Mouse (Mus musculus): ENCODE results near the gene Sez6l. TPM values are rescaled to one million over a fixed set of nuclear protein-coding genes. Genes with fewer than 3 reads are reported as not detected.

Gene Sez6l
- polyA plus RNA-seq, 1 experiment from 2014 or later: 0.31 TPM

GRCm38 (mm10) chr5:112491489-112491888, 85.5 kb downstream of the Sez6l start:
- no peaks in the 10 kb centered on the region for H3K36me3 ChIP-seq (ENCODE audit: control insufficient read depth, insufficient read depth, low read length)
- ATAC-seq (ENCODE audit: insufficient number of reproducible peaks, insufficient read depth, low FRiP score, low read depth): no peak
- no peak overlapping the region for H3K9ac ChIP-seq (ENCODE audit: low read length)
- no peak overlapping the region for H3K4me2 ChIP-seq (ENCODE audit: low read length)
- peaks cover 0 to 3% of the 10 kb centered on the region in 2 experiments; a peak in 1 of 4 replicates for H3K4me1 ChIP-seq (ENCODE audit: control insufficient read depth in 2 of 2, insufficient read depth in 2 of 2, low read length in 2 of 2)
- no peak overlapping the region for H3K4me3 ChIP-seq (ENCODE audit: control insufficient read depth in 1 of 2, insufficient read depth in 1 of 2, low read depth in 1 of 2, low read length in 2 of 2)
- 48% methylated on average over 11 of the region's 11 CpGs for WGBS
- no peaks in the 10 kb centered on the region for H3K9me3 ChIP-seq (ENCODE audit: control insufficient read depth, low read length)
- H3K27ac ChIP-seq (replicated peaks in 1 of 2; ENCODE audit: control insufficient read depth in 1 of 2, insufficient read depth in 1 of 2, low read depth in 2 of 2, low read length in 2 of 2): no peak overlapping the region
- peaks cover 4% of the 10 kb centered on the region; the same call in 1 of the 2 replicates for H3K27me3 ChIP-seq (ENCODE audit: control insufficient read depth, insufficient read depth, low read length)

DNA sequence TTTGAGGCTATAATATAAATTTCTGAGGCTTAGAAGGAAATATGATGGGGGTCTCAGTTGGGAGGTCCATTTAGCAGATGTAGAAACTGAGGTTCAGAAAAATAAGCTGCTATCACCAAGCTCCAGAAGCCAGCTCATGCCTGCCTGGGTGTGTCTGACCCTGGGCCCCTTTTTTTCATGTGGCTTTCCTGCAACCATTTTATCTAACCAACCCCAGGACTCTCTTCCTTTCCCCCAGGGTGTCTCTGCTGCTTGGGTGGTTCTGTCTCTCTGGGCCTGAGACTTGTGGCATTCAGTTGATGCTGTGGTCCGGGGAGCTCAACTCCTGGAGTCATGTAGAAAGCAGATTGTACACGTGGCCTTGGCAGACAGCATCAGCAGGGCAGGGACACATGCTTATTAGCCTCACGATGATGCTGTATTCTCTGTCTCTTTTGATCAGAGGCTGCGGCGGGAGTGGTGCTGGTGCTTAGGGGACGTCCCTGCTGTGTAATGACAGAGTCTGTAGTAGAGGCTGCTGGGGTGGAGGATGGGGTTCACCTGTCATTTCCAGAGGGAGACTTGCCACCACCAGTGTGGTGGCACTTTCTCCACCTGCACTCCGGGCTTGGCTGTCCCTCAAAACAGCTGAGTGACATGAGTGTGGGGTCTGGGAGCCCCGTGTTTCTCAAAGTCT, 88.7 kb downstream of the Sez6l start:
- 70% methylated on average over 8 of the region's 8 CpGs for WGBS
- Histone ChIP-seq H3K4me2 (ENCODE audit: low read length) (no peak overlapping the region), H3K27ac (replicated peaks in 1 of 2; ENCODE audit: control insufficient read depth in 1 of 2, insufficient read depth in 1 of 2, low read depth in 2 of 2, low read length in 2 of 2) (no peak overlapping the region), H3K4me1 (ENCODE audit: control insufficient read depth in 2 of 2, insufficient read depth in 2 of 2, low read length in 2 of 2) (no peaks in the 10 kb centered on the region), H3K9ac (ENCODE audit: low read length) (no peak overlapping the region), H3K36me3 (ENCODE audit: control insufficient read depth, insufficient read depth, low read length) (no peaks in the 10 kb centered on the region), H3K9me3 (ENCODE audit: control insufficient read depth, low read length) (no peaks in the 10 kb centered on the region), H3K27me3 (ENCODE audit: control insufficient read depth, insufficient read depth, low read length) (peaks cover 22% of the 10 kb centered on the region), H3K4me3 (ENCODE audit: control insufficient read depth in 1 of 2, insufficient read depth in 1 of 2, low read depth in 1 of 2, low read length in 2 of 2) (no peak overlapping the region)
- ATAC-seq (ENCODE audit: insufficient number of reproducible peaks, insufficient read depth, low FRiP score, low read depth): no peak

DNA sequence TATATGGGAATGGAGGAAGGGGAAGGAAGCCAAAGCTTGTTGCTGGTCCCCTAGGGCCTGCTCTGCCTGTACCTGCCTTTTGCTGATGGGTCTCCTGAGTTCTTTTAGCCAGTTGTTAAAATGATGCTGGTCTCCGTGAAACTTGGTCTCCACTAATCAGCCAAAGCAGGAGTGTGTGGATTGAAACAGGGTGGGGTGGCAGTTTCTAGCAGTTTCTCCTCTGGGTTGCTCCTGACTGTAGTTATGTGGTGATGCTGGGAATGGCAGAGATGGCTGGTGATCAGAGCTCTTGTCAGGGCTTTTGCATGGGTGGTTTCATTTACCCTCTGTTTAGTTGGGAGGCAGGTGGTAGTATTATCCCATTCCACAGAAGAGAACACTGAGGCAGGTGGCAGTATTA, 89.5 kb downstream of the Sez6l start:
- 96% methylated on average over 1 of the region's 1 CpGs for WGBS
- Histone ChIP-seq H3K27me3 (ENCODE audit: control insufficient read depth, insufficient read depth, low read length) (peaks cover 29% of the 10 kb centered on the region), H3K9me3 (ENCODE audit: control insufficient read depth, low read length) (no peaks in the 10 kb centered on the region), H3K4me2 (ENCODE audit: low read length) (no peak overlapping the region), H3K4me3 (ENCODE audit: control insufficient read depth in 1 of 2, insufficient read depth in 1 of 2, low read depth in 1 of 2, low read length in 2 of 2) (no peak overlapping the region), H3K4me1 (ENCODE audit: control insufficient read depth in 2 of 2, insufficient read depth in 2 of 2, low read length in 2 of 2) (no peaks in the 10 kb centered on the region), H3K9ac (ENCODE audit: low read length) (no peak overlapping the region), H3K36me3 (ENCODE audit: control insufficient read depth, insufficient read depth, low read length) (no peaks in the 10 kb centered on the region), H3K27ac (replicated peaks in 1 of 2; ENCODE audit: control insufficient read depth in 1 of 2, insufficient read depth in 1 of 2, low read depth in 2 of 2, low read length in 2 of 2) (no peak overlapping the region)
- ATAC-seq (ENCODE audit: insufficient number of reproducible peaks, insufficient read depth, low FRiP score, low read depth): no peak

GRCm38 (mm10) chr5:112486415-112486814, 90.6 kb downstream of the Sez6l start:
- H3K36me3 ChIP-seq (ENCODE audit: control insufficient read depth, insufficient read depth, low read length): no peaks in the 10 kb centered on the region
- WGBS: 66% methylated on average over 5 of the region's 5 CpGs
- H3K4me3 ChIP-seq (ENCODE audit: control insufficient read depth in 1 of 2, insufficient read depth in 1 of 2, low read depth in 1 of 2, low read length in 2 of 2): no peak overlapping the region
- no peak overlapping the region for H3K9ac ChIP-seq (ENCODE audit: low read length)
- peaks cover 39% of the 10 kb centered on the region for H3K27me3 ChIP-seq (ENCODE audit: control insufficient read depth, insufficient read depth, low read length)
- no peaks in the 10 kb centered on the region for H3K9me3 ChIP-seq (ENCODE audit: control insufficient read depth, low read length)
- H3K4me2 ChIP-seq (ENCODE audit: low read length): no peak overlapping the region
- peaks cover 0 to 2% of the 10 kb centered on the region in 2 experiments; a peak in 1 of 4 replicates for H3K4me1 ChIP-seq (ENCODE audit: control insufficient read depth in 2 of 2, insufficient read depth in 2 of 2, low read length in 2 of 2)
- ATAC-seq (ENCODE audit: insufficient number of reproducible peaks, insufficient read depth, low FRiP score, low read depth): no peak
- no peak overlapping the region for H3K27ac ChIP-seq (replicated peaks in 1 of 2; ENCODE audit: control insufficient read depth in 1 of 2, insufficient read depth in 1 of 2, low read depth in 2 of 2, low read length in 2 of 2)

- 35% methylated on average over 13 of the region's 13 CpGs for WGBS
- ATAC-seq (ENCODE audit: insufficient number of reproducible peaks, insufficient read depth, low FRiP score, low read depth): no peak
- H3K4me2 ChIP-seq (ENCODE audit: low read length): no peak overlapping the region
- H3K9me3 ChIP-seq (ENCODE audit: control insufficient read depth, low read length): no peaks in the 10 kb centered on the region
- no peak overlapping the region for H3K4me3 ChIP-seq (ENCODE audit: control insufficient read depth in 1 of 2, insufficient read depth in 1 of 2, low read depth in 1 of 2, low read length in 2 of 2)
- no peak overlapping the region for H3K9ac ChIP-seq (ENCODE audit: low read length)
- H3K27me3 ChIP-seq (ENCODE audit: control insufficient read depth, insufficient read depth, low read length): peaks cover 45% of the 10 kb centered on the region
- H3K27ac ChIP-seq (replicated peaks in 1 of 2; ENCODE audit: control insufficient read depth in 1 of 2, insufficient read depth in 1 of 2, low read depth in 2 of 2, low read length in 2 of 2): no peak overlapping the region
- no peaks in the 10 kb centered on the region for H3K36me3 ChIP-seq (ENCODE audit: control insufficient read depth, insufficient read depth, low read length)
- H3K4me1 ChIP-seq (ENCODE audit: control insufficient read depth in 2 of 2, insufficient read depth in 2 of 2, low read length in 2 of 2): peaks cover 0 to 2% of the 10 kb centered on the region in 2 experiments; a peak in 1 of 4 replicates
These were observed 91.9 kb downstream of the Sez6l start for GRCm38 (mm10) chr5:112484924-112485715.

- ATAC-seq (ENCODE audit: insufficient number of reproducible peaks, insufficient read depth, low FRiP score, low read depth): no peak
- H3K4me3 ChIP-seq (ENCODE audit: control insufficient read depth in 1 of 2, insufficient read depth in 1 of 2, low read depth in 1 of 2, low read length in 2 of 2): no peak overlapping the region
- peaks cover 2 to 4% of the 10 kb centered on the region in 2 experiments; a peak in 1 of 4 replicates for H3K4me1 ChIP-seq (ENCODE audit: control insufficient read depth in 2 of 2, insufficient read depth in 2 of 2, low read length in 2 of 2)
- H3K9ac ChIP-seq (ENCODE audit: low read length): no peak overlapping the region
- 78% methylated on average over 8 of the region's 8 CpGs for WGBS
- H3K4me2 ChIP-seq (ENCODE audit: low read length): no peak overlapping the region
- H3K27ac ChIP-seq (replicated peaks in 1 of 2; ENCODE audit: control insufficient read depth in 1 of 2, insufficient read depth in 1 of 2, low read depth in 2 of 2, low read length in 2 of 2): no peak overlapping the region
- no peaks in the 10 kb centered on the region for H3K36me3 ChIP-seq (ENCODE audit: control insufficient read depth, insufficient read depth, low read length)
- H3K9me3 ChIP-seq (ENCODE audit: control insufficient read depth, low read length): no peaks in the 10 kb centered on the region
- peaks cover 50% of the 10 kb centered on the region for H3K27me3 ChIP-seq (ENCODE audit: control insufficient read depth, insufficient read depth, low read length)
These were observed 94.0 kb downstream of the Sez6l start for GRCm38 (mm10) chr5:112483030-112483429.

GRCm38 (mm10) chr5:112482551-112482950, 94.4 kb downstream of the Sez6l start:
- H3K27me3 ChIP-seq (ENCODE audit: control insufficient read depth, insufficient read depth, low read length): peaks cover 54% of the 10 kb centered on the region
- H3K4me1 ChIP-seq (ENCODE audit: control insufficient read depth in 2 of 2, insufficient read depth in 2 of 2, low read length in 2 of 2): peaks cover 2 to 4% of the 10 kb centered on the region in 2 experiments; a peak in 1 of 4 replicates
- H3K9ac ChIP-seq (ENCODE audit: low read length): no peak overlapping the region
- no peak overlapping the region for H3K4me2 ChIP-seq (ENCODE audit: low read length)
- no peak overlapping the region for H3K4me3 ChIP-seq (ENCODE audit: control insufficient read depth in 1 of 2, insufficient read depth in 1 of 2, low read depth in 1 of 2, low read length in 2 of 2)
- no peak for ATAC-seq (ENCODE audit: insufficient number of reproducible peaks, insufficient read depth, low FRiP score, low read depth)
- 59% methylated on average over 13 of the region's 13 CpGs for WGBS
- H3K36me3 ChIP-seq (ENCODE audit: control insufficient read depth, insufficient read depth, low read length): no peaks in the 10 kb centered on the region
- H3K9me3 ChIP-seq (ENCODE audit: control insufficient read depth, low read length): no peaks in the 10 kb centered on the region
- H3K27ac ChIP-seq (replicated peaks in 1 of 2; ENCODE audit: control insufficient read depth in 1 of 2, insufficient read depth in 1 of 2, low read depth in 2 of 2, low read length in 2 of 2): no peak overlapping the region

Data from heart, embryonic 14.5 days (tissue).